Mouse (Mus musculus): ENCODE results near the gene Rab6a.
A peak's percentile ranks its signal among the peaks of the same experiment; 100 is the strongest.

Gene Rab6a

GRCm38 (mm10) chr7:100622277-100622676, 15.1 kb downstream of the Rab6a start:
- no peak for DNase-seq (ENCODE audit: low spot score in 2 of 2)

DNA sequence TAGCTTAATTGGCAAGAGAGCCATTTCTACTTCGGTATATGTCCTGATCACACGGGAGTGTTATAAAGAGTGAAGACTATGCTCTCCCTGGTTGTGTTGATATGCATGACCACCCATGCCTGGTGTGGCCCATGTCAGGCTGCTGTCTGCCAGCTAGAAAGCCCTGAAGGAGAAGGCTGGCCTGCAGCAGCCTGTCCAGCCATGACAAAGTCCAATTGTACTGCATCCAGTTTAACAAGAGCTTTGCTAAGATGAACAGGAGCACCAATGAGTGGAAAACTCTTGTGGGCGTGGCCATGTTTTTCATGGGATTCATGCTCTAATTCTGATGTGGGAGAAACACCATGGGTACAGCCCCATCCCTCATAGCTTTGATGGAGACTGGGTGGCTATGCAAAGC, 17.3 kb downstream of the Rab6a start:
- DNase-seq (ENCODE audit: low spot score in 2 of 2) = no peak

DNA sequence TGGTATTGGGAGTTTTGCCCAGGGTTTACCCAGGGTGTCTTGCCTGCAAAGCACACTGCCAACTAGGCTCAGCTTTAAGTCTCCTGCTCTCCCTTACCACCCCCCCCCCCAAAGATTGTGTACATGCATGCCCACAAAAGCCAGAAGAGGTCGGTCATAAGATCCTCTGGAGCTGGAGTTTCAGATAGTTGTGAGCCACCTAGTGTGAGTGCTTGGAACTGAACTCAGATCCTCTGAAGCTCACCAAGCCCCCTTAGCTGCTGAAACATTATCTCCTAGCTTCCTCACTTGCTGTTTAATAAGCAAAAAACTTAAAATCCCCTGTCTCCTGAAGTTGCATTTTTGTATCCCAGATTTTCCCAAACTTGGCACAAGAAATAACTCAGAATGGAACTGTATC, 30.4 kb downstream of the Rab6a start:
- peak in 1 of 2 experiments; percentile 23 for DNase-seq (ENCODE audit: low spot score in 2 of 2)

GRCm38 (mm10) chr7:100642413-100642812, 35.2 kb downstream of the Rab6a start:
- no peak for DNase-seq (ENCODE audit: low spot score in 2 of 2)

- DNase-seq (ENCODE audit: low spot score in 2 of 2) = peak in 1 of 2 experiments; percentile 39
Measured at GRCm38 (mm10) chr7:100645147-100645546, 37.9 kb downstream of the Rab6a start.

DNA sequence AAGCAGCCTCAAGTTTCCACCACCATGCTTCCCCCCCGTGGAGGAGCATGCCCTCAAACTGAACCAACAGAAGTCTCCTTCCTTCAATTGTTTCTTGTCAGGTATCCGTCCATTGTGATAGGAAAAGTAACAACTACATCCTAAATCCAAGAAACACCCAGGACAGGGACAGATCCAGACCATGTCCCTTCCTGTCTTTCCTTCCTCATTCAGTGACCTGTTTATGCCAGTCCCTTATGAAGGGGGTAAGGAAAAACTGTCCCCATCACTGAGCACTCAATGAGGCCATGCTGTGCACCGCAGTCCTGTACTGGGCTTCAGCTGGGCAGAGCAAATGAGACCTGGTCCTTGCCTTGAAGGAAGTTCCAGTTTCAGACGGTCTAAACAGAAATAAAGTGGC, 41.9 kb downstream of the Rab6a start:
- DNase-seq (ENCODE audit: low spot score in 2 of 2) = no peak

DNA sequence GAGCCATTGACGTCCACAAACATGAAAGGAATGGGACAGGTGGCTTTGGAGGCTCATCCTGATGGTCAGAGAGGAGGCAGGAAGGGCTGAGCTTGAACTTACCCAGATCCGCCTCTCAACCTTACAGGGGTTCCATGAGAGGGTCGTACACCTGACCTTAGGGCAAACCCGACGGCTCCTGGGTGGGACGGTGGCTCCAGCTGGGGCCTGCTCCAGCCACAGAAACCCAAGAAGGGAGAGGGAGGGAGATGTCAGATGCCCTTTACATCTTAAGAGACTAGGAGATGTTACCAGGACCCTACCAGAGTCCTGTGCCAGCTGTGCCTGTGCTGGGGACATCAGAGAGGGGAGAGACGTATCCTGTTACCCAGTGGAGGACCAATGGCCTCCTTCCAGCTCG, 42.6 kb downstream of the Rab6a start:
- DNase-seq (ENCODE audit: low spot score in 2 of 2) = no peak

GRCm38 (mm10) chr7:100650421-100650820, 43.2 kb downstream of the Rab6a start:
- DNase-seq (ENCODE audit: low spot score in 2 of 2) = no peak

GRCm38 (mm10) chr7:100651011-100651410, 43.8 kb downstream of the Rab6a start:
- no peak for DNase-seq (ENCODE audit: low spot score in 2 of 2)

- no peak for DNase-seq (ENCODE audit: low spot score in 2 of 2)
Measured at GRCm38 (mm10) chr7:100653480-100654266, 46.5 kb downstream of the Rab6a start.

DNA sequence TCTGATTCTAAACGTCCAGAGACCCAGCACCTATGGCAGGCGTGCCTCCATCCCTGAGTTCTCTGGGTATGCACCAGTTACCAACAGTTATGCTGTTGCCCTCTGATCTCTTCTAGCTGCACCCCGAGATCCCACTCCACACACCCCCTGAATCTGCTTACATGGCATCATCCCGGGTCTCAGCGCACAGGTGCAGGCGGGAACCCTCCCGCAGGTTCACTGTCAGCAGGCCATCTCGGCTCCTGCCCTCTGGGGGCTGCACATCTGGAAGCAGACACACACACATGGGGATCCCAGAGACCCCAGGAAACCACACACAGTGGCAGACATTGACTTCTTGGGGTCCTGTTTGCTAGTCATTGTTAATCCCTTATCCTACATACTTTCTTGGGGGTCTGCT, 47.2 kb downstream of the Rab6a start:
- no peak for DNase-seq (ENCODE audit: low spot score in 2 of 2)

DNA sequence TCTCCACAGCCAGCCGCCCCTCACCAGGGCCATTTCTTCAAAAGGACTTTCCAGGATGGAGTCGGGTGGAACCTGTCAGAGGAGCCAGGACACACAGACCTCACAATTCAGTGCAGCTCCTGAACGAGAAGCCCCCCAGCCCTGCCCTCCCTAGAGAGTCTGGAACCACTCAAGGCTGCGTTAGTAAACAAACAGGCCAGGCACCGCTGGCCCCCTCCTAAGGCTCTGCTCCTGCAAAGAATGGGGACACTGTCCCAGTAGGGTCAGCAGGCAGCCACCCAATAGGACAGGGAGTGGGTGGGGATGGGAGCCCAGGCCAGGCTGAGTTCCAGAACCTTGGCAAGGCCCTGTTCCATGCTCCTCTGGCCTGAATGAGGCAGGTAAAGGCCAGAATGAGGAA, 49.5 kb downstream of the Rab6a start:
- no peak for DNase-seq (ENCODE audit: low spot score in 2 of 2)

DNA sequence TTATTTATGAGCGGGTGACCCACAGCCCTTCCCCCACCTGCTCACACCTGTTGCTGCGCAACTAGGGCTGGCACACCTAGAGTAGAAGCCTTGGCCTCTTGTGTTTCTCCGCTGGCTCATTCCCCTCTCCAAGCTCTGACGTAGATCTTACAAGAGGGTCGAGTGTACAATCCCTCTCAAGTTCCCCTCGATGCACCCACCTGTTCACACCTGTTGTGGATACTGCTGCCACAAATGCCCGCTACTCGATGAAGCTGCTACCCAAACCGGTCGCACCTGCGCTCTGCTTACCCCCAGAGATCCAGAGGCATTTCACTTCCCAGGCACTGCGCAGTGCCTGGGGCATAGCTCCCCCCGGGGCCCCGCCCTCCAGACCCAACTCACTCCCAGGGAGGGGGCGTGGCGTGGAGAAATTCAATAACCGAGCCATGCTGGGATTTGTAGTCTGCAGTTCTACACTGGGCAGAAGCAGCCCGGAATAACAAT, 50.9 kb downstream of the Rab6a start:
- no peak for DNase-seq (ENCODE audit: low spot score in 2 of 2)

- no peak for DNase-seq (ENCODE audit: low spot score in 2 of 2)
Measured at GRCm38 (mm10) chr7:100661264-100661663, 54.1 kb downstream of the Rab6a start.

GRCm38 (mm10) chr7:100662231-100662630, 55.0 kb downstream of the Rab6a start, which contains the start of gene Plekhb1:
Gene Plekhb1 (minus strand): TSS chr7:100662414.
- DNase-seq (ENCODE audit: low spot score in 2 of 2) = no peak

DNA sequence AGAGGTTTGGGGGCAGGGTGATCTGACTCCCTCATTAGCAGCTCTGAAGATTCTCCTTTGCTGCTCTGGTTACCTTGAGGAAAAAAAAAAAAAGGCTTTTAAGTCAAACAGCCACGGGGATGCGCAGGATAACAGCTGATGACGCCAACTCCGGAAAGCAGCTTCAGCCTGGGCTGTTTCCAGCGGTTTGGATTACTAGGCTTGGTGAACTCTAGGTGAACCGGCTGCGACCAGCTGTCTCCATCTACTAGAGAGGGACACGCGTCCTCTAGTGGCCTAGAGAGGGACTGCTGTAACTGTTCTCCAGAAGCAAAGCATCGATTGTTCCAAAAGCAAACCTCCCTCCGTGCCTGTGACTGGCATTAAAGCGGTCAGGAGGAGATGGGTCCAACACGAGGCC, 56.0 kb downstream of the Rab6a start:
- DNase-seq (ENCODE audit: low spot score in 2 of 2) = peak; percentile 54 to 79

- DNase-seq (ENCODE audit: low spot score in 2 of 2) = no peak
Measured at GRCm38 (mm10) chr7:100663729-100664304, 56.6 kb downstream of the Rab6a start.

GRCm38 (mm10) chr7:100670646-100671045, 63.4 kb downstream of the Rab6a start:
- DNase-seq (ENCODE audit: low spot score in 2 of 2) = no peak

DNA sequence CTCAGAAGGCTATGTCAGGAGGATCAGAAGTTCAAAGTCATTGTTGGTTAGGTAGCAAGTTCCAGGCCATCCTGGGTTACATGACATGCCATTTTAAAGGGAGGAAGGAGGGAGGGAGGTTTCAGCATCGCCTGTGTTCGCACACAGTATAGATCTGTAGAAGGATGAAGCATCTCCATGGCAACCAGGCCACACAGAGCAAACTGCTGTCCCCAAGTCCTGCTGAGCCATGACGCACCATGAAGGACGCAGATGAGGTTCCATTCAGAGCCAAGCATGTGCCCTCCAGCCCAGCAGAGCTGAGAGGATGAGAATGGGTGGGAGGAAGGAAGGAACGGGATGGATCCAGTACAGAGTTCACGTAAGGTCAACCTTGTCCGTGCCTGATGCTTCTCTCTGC, 66.2 kb downstream of the Rab6a start:
- DNase-seq (ENCODE audit: low spot score in 2 of 2) = no peak

DNA sequence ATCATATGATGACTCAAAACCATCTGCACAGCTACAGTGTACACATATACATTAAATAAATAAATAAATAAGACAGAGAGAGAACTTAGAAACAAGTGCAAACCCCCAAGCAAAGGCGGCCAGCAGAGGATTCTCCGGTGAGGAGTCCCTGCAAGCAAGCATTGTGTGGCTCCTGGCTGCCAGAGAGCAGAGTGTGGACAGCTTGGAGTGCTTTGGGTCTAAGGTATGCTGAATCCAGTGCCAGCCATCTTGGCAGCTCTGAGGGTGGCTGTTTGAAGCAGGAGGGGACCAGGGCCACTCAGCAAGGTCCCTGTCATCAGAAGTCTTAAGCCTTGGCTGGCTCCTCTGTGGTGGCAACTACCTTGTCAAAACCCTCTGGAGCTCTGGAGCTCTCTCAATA, 67.7 kb downstream of the Rab6a start:
- no peak for DNase-seq (ENCODE audit: low spot score in 2 of 2)

DNA sequence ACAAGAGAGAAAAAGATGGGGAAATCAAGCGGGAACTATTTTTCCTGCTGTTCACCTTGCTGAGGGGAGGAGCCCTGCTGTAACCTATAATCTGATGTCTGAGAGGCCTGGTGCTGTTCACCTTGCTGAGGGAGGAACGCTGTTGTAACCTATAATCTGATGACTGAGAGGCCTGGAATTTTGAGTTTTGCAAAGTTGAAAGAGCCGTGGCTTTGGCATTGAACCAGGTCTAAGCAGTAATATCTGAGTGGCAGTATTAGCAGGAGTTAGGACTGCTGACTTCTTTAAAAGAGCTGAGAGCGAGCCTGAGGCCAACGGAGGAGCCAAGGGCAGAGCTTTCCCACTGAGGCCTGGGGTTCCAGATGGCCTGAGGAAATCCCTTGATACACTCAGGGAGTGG, 70.8 kb downstream of the Rab6a start:
- DNase-seq (ENCODE audit: low spot score in 2 of 2) = no peak

DNA sequence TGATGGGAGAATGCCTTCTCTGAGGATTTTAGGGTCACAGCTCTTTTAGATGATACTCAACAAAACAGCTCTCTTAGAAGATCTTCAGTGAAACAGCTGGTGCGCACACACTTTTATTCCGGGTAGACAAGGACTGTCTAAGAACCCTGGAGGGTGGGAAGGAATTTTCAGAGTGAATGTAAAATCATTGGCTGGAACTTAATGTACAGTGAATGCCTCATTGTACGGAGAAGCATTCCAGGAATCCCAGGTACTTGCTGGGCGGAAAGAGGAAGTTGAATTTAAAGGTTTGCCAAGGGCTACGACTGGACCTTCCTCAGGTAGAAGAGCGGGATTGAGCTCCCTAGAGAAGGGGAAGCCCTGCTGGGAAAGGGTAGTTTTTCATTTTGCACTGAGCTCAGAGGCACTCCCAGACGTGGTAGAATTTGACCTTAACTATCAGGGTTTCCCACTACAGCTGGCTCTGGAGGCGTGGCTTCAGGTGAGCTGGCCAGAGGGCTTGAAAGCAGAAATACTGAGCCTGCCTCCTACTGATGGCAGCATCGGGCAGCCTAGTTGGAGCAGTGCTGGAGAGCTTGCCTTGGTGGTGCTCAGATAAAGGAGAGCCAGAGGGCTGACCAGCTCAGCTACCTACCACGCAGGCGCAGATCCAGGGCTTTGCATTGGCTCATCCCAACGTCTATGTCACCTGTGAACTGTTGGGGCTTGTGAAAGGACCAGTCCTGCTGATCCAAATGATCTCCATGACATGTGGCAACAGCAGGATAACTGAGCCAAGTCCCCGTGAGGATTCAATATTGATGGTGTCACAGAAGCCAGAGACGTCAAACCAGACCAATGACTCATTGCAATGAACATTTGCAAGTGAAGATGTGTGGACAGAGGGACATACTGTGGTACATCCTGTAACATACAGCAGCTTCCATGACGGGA, 72.0 kb downstream of the Rab6a start:
- DNase-seq (ENCODE audit: low spot score in 2 of 2) = no peak

All from natural killer cell, adult 2 months (primary cell).